Mouse (Mus musculus) v-Abl transformed pro-B cells (cell line): ENCODE data around the gene 4930438A08Rik.

ENCODE experiments used
- in situ Hi-C, 2 experiments: fragments of 400-800 bp; cut with MboI; formaldehyde crosslinking; loops; one replicate each; pipeline ENCODE4 v1.15.1; 2025; ENCODE audit not compliant: unreplicated experiment in 2 of 2

Gene 4930438A08Rik

DNA sequence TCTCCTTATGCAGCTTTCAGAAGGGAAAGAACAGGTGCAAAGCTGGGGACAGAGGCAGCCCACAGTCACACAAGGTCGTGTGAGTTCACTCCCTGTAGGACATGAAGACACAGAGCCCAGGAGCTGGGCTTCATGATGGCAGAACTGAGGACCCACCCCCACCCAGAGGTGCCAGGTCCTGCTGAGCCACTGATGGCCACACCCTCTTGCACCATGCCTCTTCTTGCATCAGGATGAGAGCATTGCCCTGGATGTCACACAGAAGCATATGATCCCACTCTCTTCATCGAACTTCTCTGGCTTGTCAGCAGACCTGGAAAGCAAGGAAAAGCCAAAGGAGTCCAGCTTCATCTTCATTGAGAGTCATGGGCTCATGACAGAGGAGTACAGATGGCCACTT is at the start of gene 4930438A08Rik:
4930438A08Rik (plus strand) TSS at position 228 of the 400 bp plus-strand sequence.
- in situ Hi-C loops: no loop called here

DNA sequence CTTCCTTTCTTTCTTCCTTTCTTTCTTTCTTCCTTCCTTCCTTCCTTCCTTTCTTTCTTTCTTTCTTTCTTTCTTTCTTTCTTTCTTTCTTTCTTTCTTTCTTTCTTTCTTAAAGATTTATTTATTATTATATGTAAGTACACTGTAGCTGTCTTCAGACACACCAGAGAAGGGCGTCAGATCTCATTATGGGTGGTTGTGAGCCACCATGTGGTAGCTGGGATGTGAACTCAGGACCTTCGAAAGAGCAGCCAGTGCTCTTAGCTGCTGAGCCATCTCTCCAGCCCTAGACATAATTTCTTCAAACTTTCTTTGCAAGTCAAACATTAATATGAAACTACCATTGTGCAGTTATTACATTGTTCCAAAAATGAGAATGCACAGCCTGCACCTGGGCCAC is 49.7 kb upstream of the 4930438A08Rik start:
- in situ Hi-C loops: loop anchor here (5.0 to 10.0 kb wide), 3 partner anchors 38 to 120 kb away; partner anchors contain the start of gene Cnot8 (in 1 of the 2)

DNA sequence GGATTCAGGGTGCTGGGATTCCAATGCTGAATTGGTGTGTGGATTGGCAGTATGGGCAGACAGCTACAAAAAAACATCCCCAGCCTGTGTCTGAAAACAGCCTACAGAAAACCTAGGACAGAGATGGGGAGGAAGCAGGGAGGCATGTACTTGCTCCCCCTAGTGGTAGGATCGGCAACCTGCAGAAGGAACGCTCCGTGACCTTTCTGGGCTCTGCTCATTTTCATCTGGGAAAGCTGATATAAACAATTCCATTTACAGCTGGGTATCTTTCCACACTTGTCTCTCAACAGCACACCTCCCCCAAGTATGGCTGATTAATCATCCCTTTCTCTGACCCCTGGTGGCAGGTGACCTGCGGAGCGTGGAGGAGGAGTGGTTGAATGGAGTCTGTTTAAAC is 48.9 kb upstream of the 4930438A08Rik start:
- in situ Hi-C loops: loop anchor here in 1 of 2 experiments (5.0 to 10.0 kb wide), 2 partner anchors 43 to 121 kb away; partner anchors contain the start of gene Cnot8

DNA sequence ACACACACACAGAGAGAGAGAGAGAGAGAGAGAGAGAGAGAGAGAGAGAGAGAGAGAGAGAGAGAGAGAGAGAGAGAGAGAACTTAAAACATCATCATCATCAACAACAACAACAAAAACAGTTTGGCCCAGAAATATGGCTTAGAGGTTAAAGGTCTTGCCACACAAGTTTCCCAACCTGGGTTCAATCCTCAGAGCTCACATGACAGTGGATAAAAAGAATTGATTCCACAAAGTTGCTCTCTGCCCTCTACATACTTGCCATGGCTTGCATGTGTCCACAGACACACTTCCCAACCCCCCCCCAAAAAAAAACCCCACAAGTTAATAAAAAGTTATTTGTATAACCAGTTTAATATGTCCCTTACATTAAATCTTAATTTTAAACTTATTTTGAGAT is 48.2 kb upstream of the 4930438A08Rik start:
- in situ Hi-C loops: loop anchor here in 1 of 2 experiments (5.0 to 10.0 kb wide), 2 partner anchors 44 to 122 kb away; partner anchors contain the start of gene Cnot8

DNA sequence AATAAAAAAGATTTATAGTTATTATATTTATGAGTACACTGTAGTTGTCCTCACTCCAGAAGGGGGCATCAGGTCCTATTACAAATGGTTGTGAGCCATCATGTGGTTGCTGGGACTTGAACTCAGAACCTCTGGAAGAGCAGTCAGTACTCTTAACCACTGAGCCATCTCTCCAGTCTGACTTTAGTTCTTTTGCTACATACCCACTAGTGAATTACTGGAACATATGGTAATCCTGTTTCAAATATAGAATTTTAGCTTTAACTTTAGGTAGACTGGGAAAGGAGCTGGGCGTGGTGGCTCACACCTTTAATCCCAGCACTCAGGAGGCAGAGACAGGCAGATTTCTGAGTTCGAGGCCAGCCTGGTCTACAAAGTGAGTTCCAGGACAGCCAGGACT is 46.6 kb upstream of the 4930438A08Rik start:
- in situ Hi-C loops: loop anchor here in 1 of 2 experiments (5.0 to 10.0 kb wide), 2 partner anchors 46 to 123 kb away; partner anchors contain the start of gene Cnot8

DNA sequence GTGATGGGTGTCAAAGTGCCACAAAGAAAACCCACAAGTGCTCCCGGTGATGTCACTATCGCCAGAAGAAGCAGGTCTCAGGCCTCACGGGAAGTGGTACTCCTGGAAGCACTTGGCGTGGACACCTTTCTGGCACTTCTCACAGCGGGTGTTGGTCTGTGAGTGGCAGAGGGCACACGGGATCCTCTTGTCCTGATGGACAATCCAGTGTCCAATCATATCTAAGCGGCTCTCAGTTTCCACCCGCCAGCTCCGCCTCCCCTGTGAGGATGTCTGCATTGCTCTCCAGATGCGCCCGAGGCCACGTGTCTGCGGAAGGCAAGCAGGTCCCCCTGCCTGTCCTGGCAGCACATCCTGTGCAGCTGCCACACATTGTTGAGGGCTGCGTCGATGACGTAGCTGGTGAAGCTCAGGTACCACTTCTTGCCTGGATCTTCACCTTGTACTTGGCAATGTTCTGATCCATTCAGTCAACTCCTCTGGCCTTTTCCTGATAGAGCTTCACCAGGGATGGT is 44.1 kb upstream of the 4930438A08Rik start:
- in situ Hi-C loops: loop anchor here (5.0 to 10.0 kb wide), 4 partner anchors 276 to 684 kb away; partner anchors contain the start of genes Olfr323 (in 2 of the 2) and Btnl10 (in 1 of the 2)

DNA sequence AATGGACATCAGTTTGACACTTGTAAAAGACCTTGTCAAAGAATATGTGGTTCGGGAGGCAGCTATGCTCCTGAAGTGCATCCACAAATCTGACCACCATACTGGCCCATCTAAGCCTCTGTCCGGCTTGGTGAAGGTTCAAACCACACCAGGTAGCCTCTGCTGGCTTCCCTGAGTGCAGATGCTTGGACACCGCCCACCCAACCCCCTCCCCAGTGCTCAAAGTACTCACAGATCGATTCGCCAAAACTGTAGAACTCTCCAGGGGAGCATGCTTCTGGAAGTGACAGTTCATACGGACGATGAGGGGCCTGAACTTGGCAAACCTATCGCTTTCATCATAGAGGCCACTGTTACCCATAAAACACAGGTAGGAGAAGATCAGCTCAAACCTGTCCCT is 43.4 kb upstream of the 4930438A08Rik start:
- in situ Hi-C loops: loop anchor here (5.0 to 10.0 kb wide), 4 partner anchors 276 to 684 kb away; partner anchors contain the start of genes Olfr323 (in 2 of the 2) and Btnl10 (in 1 of the 2)

DNA sequence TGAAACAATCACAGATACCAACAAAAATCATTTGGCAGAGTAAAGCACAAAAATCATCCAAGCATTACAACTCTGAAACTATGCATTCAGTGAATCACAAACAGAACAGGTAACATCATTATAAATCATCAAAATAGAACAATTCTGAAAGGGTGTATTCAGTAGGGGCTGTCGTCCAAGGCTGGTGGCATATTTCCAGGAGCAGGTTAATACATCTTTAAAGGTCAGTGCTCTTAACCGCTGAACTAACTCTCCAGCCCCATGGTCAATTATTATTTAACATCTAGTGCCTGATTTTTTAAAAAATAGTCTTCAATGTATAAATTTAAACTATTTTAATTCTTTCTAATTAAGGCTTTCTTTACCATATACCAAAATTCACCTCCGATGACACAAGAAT is 40.0 kb upstream of the 4930438A08Rik start:
- in situ Hi-C loops: loop anchor here (5.0 to 10.0 kb wide), 4 partner anchors 280 to 680 kb away; partner anchors contain the start of genes Olfr323 (in 2 of the 2) and Btnl10 (in 1 of the 2)

DNA sequence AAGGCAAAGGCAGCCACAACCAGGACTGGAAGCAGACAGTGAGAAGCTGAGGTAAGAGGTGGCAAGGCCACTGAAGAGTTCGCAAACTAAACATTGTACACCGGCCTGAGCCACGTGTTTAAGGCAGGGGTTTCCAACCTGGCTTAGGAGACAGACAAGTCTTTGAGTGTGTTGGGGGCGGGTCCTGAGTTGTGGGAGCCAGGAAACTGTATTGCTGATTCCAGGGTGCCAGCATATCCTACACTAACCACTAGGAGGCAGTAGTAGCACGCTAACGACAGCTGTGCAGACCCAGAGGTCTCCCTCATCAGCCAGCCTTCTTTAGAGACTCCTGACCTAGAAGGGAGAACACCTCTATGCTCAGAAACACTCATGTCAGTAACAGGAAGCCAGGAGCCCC is 39.4 kb upstream of the 4930438A08Rik start:
- in situ Hi-C loops: loop anchor here (10.0 kb wide), 2 partner anchors 280 to 680 kb away; partner anchors contain the start of gene Btnl10 (in 1 of the 2)

DNA sequence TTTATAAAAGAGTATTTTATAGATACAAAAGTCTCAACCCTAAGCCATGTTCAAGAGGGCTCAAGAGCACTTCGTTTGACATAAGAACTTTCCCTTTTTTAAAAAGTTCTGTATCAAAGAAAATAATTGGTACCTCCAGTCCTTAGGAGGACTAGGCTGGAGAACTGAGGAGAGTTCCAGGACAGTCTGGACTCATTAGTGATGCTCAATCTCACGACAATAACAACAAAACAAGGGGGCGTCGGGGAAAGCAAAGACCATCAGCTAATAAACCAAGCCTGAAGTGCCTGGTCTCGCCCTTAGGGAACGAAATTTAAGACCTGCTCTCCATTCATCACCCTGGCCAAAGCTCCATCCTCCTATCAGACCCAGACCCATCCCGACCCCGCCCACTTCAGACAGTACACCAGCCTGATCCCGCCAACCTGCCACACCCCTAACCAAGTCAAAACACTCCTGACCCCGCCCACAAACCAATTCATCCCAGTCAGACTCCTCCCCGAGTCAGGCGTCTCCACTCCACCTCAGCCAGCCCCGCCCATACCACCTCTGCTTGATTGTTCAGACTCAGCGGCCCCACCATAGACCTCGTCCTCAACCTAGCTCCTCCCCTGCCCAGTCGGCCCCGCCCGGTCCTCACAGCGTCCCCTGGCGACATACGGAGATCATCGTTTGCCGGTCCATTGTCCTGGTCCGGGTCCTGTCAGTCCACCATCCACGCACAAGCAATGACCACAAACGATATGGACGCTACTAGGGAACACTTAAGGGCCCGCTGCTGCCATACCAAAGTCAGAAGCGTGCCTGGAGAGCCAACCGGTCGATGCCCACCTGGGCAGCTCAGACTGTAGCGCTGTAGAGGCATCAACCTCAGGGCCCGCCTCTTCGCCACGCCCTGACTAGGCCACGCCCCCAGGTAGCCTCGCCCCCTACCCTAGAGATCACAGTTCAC is 35.5 kb upstream of the 4930438A08Rik start:
- in situ Hi-C loops: loop anchor here (10.0 kb wide), 2 partner anchors 284 to 676 kb away; partner anchors contain the start of gene Btnl10 (in 1 of the 2)

DNA sequence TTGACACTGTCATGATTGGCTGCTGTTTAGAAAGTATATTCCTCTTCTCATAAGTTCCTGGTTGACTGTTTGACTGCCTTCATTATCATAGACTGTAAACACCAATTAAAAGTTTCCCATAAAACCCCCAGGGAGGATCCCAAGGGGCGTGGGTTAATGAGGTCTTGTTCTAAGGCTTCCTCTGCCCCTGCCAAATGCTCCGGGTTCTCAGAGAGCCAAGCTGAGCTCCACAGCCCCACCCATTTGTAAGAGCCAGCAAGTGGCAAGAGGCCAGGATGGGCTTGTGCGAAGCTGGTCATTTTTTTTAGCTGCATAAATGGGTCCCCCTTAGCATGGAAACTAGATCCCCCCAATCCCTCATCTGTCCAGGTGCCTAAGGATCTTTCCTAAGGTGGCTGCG is 27.3 kb upstream of the 4930438A08Rik start:
- in situ Hi-C loops: no loop called here

DNA sequence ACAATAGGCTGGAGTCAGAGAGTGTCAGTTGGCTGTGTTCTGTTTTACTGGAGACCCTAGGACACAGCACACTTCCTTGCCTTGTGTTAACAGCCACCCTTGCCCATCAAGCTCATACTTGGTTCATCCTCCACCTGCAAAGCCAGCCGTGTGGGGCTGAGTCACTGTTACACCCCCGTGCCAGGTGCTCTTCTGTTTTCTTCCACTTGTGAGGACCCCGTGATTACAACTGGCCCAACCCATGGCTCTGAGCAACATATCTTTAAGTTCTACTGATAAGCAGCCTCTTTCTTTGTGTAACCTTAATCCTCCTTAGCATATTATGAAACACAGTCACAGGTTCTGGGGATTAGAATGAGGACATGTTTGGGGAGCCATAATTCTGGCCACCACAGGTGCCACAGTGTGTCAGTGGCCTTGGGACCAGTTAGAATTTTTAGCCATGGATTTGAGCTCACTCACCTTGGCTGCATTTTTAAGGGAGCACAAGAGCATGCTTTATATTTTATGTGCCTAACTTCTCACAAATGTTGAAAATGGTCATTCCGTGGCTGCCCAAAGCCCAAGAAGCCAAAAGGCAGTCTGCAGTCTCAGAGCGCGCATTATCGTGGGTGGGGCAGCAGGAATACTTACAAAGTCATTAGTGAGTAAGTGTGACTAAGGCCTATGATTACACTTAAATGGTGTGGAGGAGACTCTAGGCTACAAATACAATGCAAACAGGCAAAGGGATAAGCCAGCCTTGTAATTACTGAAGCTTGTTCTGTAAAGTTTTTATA is 25.2 kb upstream of the 4930438A08Rik start:
- in situ Hi-C loops: no loop called here

DNA sequence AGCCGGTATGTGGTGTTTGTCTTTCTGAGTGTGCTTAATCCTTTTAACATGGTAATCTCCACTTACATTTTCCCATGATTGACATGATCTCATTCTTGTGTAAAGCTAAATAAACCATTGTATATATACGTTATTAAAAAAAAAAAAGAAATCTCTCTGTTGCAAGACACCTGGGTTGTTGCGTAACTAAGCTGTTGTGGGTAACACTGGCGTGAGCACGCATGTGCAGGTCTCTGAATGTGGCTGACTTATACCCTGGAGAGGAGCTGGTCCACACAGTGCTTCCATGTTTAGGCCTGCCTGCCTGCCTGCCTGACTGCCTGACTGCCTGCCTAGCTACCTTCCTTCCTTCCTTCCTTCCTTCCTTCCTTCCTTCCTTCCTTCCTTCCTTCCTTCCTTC is 24.0 kb upstream of the 4930438A08Rik start:
- in situ Hi-C loops: no loop called here

DNA sequence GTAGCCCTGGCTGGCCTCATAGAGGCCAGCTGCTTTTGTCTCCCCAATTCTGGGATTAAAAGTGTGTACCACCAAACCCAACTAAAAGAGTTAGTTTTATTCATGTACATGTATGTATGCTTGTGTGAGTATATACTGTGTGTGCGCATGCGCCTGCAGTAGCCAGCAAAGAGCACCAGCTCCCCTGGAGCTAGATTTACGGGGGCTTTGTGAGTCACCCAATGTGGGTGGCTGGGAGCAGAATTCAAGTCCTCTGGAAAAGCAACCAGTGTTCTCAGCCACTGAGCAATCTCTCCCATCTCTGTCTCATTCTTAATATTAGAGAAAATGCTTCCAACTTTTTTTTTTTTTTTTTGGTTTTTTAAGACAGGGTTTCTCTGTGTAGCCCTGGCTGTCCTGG is 20.2 kb upstream of the 4930438A08Rik start:
- in situ Hi-C loops: no loop called here

DNA sequence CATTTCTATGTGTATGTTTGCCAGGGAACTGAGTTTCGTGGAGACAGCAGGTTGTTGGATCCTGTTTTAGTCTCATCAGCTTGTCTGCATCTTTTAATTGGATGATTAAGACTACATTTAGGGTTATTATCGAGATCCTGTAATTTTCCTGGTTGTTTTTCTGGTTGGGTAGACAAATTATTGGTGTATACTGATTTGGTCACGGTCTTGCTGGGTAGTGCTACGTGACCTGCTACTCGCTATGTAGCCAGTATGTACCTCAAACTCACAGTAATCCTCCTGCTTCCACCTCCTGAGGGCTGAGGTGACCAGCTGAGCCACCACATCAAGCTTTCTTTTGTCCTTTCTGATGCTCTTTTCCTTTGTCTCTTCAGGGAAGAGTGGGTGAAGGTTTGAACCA is 16.8 kb upstream of the 4930438A08Rik start:
- in situ Hi-C loops: no loop called here

DNA sequence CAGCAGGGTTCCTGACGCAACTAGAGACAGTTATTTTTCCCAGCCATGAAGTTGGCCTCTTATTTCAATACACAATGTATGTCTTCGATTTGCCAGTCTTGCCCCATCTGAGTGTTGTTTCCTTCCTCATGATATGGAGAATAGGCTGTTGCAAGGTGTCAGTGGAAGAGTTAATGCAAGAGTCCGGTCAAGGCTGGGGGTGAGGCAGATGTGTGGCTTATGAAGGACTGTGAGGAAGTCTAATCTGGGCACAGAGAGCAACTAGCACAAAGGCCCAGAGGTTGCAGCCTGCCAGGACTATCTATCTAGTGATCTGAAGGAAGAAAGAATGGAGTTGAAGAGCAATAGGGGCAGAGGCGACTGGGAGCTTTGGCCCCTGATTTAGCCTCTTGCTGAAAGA is 14.4 kb upstream of the 4930438A08Rik start:
- in situ Hi-C loops: no loop called here

DNA sequence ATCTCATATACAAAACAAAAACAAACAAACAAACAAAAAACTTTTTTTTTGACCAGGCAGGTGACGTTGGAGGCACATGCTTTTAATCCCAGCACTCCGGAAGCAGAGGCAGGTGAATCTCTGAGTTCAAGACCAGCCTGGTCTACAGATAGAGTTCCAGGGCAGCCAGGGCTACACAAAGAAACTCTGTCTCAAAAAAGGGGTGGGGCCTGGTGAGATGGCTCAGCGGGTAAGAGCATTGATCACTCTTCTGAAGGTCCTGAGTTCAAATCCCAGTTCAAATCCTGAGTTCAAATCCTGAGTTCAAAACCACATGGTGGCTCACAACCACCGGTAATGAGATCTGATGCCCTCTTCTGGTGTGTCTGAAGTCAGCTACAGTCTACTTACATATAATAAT is 12.8 kb upstream of the 4930438A08Rik start:
- in situ Hi-C loops: no loop called here

DNA sequence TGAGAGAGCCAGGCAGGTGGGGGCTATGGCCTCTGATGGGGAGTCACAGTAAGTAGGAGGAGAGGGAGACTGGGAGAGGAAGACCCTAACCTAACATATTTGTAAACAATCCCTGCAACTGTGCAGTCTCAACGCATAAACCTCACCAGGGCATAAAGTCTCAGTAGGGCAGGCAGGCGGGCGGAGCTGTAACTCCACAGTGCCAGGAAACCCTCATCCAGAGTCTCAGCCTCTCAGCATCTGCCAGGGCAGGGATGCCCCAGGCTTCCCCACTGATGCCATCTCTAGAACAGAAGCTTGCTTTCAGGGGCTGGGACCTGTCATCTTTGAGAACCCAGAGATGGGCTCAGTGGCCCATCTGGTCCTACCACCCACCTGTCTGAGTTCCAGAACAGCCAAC is 12.3 kb upstream of the 4930438A08Rik start:
- in situ Hi-C loops: no loop called here

DNA sequence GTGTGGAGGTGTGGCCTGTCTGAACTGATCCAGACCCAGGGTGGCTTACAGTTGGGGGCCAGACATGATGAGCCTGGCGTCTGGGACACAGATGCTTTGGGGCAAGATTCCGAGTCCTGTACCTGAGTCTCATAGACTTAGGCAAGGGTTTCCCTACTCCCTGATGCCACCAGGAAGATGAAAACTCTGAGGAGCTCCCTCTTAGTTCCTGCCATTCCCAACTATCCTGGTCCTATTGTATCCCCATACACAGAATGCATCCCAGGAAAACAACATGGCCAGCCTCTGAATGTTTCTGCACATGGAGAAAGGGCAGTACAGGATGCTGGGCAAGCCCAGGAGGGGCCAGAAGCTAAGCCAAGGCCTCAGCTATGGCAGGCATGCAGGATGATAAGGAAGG is 11.1 kb upstream of the 4930438A08Rik start:
- in situ Hi-C loops: no loop called here

DNA sequence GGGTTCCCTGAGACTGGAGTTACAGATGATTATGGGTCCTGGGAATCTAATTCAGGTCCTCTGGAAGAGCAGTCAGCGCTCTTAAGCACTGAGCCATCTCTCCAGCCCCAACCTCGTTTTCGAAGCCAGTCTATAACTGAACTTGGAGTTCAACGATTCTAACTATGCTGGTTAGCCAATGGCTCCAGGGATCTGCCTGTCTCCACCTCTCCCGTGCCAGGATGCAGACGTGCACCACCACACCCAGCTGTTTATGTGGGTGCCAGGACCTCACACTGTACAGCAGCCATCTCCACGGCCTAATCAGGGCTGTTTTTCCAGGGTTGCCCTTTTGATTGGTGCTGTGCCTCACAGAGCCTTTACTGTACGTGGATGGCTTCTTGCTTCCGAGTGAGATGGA is 10.1 kb upstream of the 4930438A08Rik start:
- in situ Hi-C loops: no loop called here
